Mouse (Mus musculus) neural tube, embryonic 15.5 days (tissue): ENCODE measurements around the gene C2cd4d. TPM values are rescaled to one million over a fixed set of nuclear protein-coding genes. Genes with fewer than 3 reads are reported as not detected.
A peak's percentile ranks its signal among the peaks of the same experiment; 100 is the strongest.

Source experiments
- ATAC-seq: fragments of 200-750 bp; cut with Nextera tagmentation; 2 replicates; pipeline ENCODE4 v1.8.0; 2017; ENCODE audit warnings: mild to moderate bottlenecking, moderate TSS enrichment, moderate library complexity; ENCODE audit not compliant: low FRiP score
- H3K27ac ChIP-seq: fragments of 300-500 bp; sonication (generic); replicated peaks from 2 replicates; pipeline ENCODE4 v1.5.1; 2015; ENCODE audit warnings: mild to moderate bottlenecking, inconsistent platforms
- H3K27me3 ChIP-seq: fragments of 300-500 bp; sonication (generic); replicated peaks from 2 replicates; pipeline ENCODE4 v1.6.1; 2015; ENCODE audit warnings: inconsistent platforms
- H3K36me3 ChIP-seq: fragments of 300-500 bp; sonication (generic); 2 replicates; pipeline ENCODE4 v1.6.1; 2015; ENCODE audit warnings: inconsistent platforms
- H3K4me1 ChIP-seq: fragments of 300-500 bp; sonication (generic); 2 replicates; pipeline ENCODE4 v1.6.1; 2015; ENCODE audit warnings: inconsistent platforms
- H3K4me2 ChIP-seq: fragments of 300-500 bp; sonication (generic); 2 replicates; pipeline ENCODE4 v1.6.1; 2015; ENCODE audit warnings: inconsistent platforms, mild to moderate bottlenecking, moderate library complexity
- H3K4me3 ChIP-seq: fragments of 300-500 bp; sonication (generic); replicated peaks from 2 replicates; pipeline ENCODE4 v1.5.1; 2015; ENCODE audit warnings: mild to moderate bottlenecking, inconsistent platforms
- H3K9ac ChIP-seq: fragments of 300-500 bp; sonication (generic); replicated peaks from 2 replicates; pipeline ENCODE4 v1.6.1; 2015; ENCODE audit warnings: mild to moderate bottlenecking, inconsistent platforms
- H3K9me3 ChIP-seq: fragments of 300-500 bp; sonication (generic); replicated peaks from 2 replicates; pipeline ENCODE4 v1.6.1; 2016; ENCODE audit warnings: inconsistent platforms
- WGBS: fragments of 180-500 bp; shearing (Covaris S2); methylation state at CpG from one replicate; pipeline ENCODE4 v1.1.7; 2015; ENCODE audit warnings: mixed read lengths; 5-methylcytosine and 5-hydroxymethylcytosine counted together
- polyA plus RNA-seq: library from polyadenylated mRNA; unstranded; fragments of >200 nt; fragmentation: Nextera tagmentation; extraction: Ambion mirVana; gene quantifications from 2 replicates; pipeline ENCODE4 v1.2.1, GENCODE M21; 2015

Gene C2cd4d
- polyA plus RNA-seq, result 2.1 and 2.9 TPM in 2 replicates

GRCm38 (mm10) chr3:94362138-94362537, at the start of gene C2cd4d:
C2cd4d (plus strand) TSS chr3:94362438.
- Histone ChIP-seq H3K27me3 (peaks cover 15% of the 10 kb centered on the region), H3K4me1 (peaks cover 19% of the 10 kb centered on the region), H3K36me3 (no peaks in the 10 kb centered on the region), H3K4me2 (peak within 1 kb of the TSS; percentile 89), H3K9ac (peak within 1 kb of the TSS; percentile 76), H3K9me3 (no peaks in the 10 kb centered on the region), H3K4me3 (peak within 1 kb of the TSS; percentile 57), H3K27ac (0 out of 2 replicates have a peak within 1 kb of the TSS, but pooled peaks have one; percentile 1)
- no peak for ATAC-seq
- WGBS, result 40% methylated on average over 7 of the region's 7 CpGs

GRCm38 (mm10) chr3:94328681-94329080, 33.6 kb upstream of the C2cd4d start:
- Histone ChIP-seq H3K9ac (no peak overlapping the region), H3K4me2 (no peak overlapping the region), H3K36me3 (peaks cover 58% of the 10 kb centered on the region), H3K9me3 (no peaks in the 10 kb centered on the region), H3K4me1 (no peaks in the 10 kb centered on the region), H3K4me3 (no peak overlapping the region), H3K27ac (no peak overlapping the region), H3K27me3 (no peaks in the 10 kb centered on the region)
- ATAC-seq, result no peak
- WGBS, result 68% methylated on average over 3 of the region's 3 CpGs

GRCm38 (mm10) chr3:94334442-94334841, 27.8 kb upstream of the C2cd4d start:
- Histone ChIP-seq H3K36me3 (peaks cover 27% of the 10 kb centered on the region), H3K27ac (no peak overlapping the region), H3K4me1 (no peaks in the 10 kb centered on the region), H3K27me3 (no peaks in the 10 kb centered on the region), H3K9ac (no peak overlapping the region), H3K4me2 (no peak overlapping the region), H3K9me3 (no peaks in the 10 kb centered on the region), H3K4me3 (no peak overlapping the region)
- 91% methylated on average over 4 of the region's 4 CpGs for WGBS
- no peak for ATAC-seq

GRCm38 (mm10) chr3:94338522-94338921, 23.7 kb upstream of the C2cd4d start:
- Histone ChIP-seq H3K4me2 (no peak overlapping the region), H3K27me3 (no peaks in the 10 kb centered on the region), H3K9ac (no peak overlapping the region), H3K9me3 (no peaks in the 10 kb centered on the region), H3K4me1 (no peaks in the 10 kb centered on the region), H3K36me3 (no peaks in the 10 kb centered on the region), H3K27ac (no peak overlapping the region), H3K4me3 (no peak overlapping the region)
- ATAC-seq, result no peak
- 89% methylated on average over 3 of the region's 3 CpGs for WGBS

- H3K27me3 ChIP-seq, result no peaks in the 10 kb centered on the region
- no peak within 1 kb of the TSS for H3K4me2 ChIP-seq
- no peaks in the 10 kb centered on the region for H3K4me1 ChIP-seq
- ATAC-seq, result no peak
- H3K9ac ChIP-seq, result no peak within 1 kb of the TSS
- WGBS, result 59% methylated on average over 3 of the region's 3 CpGs
- no peaks in the 10 kb centered on the region for H3K9me3 ChIP-seq
- no peak within 1 kb of the TSS for H3K4me3 ChIP-seq
- no peaks in the 10 kb centered on the region for H3K36me3 ChIP-seq
- H3K27ac ChIP-seq, result no peak within 1 kb of the TSS
Measured at GRCm38 (mm10) chr3:94341959-94342422, 20.2 kb upstream of the C2cd4d start, which contains the start of gene Them5. Them5 (plus strand) TSS chr3:94342099.

- no peaks in the 10 kb centered on the region for H3K9me3 ChIP-seq
- no peak overlapping the region for H3K4me3 ChIP-seq
- no peak overlapping the region for H3K9ac ChIP-seq
- H3K4me2 ChIP-seq, result no peak overlapping the region
- H3K27me3 ChIP-seq, result no peaks in the 10 kb centered on the region
- ATAC-seq, result no peak
- no peaks in the 10 kb centered on the region for H3K36me3 ChIP-seq
- H3K4me1 ChIP-seq, result no peaks in the 10 kb centered on the region
- no peak overlapping the region for H3K27ac ChIP-seq
- 72% methylated on average over 1 of the region's 1 CpGs for WGBS
Measured at GRCm38 (mm10) chr3:94342552-94342951, 19.7 kb upstream of the C2cd4d start.

- no peak overlapping the region for H3K9ac ChIP-seq
- no peaks in the 10 kb centered on the region for H3K36me3 ChIP-seq
- WGBS, result 95% methylated on average over 2 of the region's 2 CpGs
- no peak overlapping the region for H3K4me2 ChIP-seq
- no peak overlapping the region for H3K4me3 ChIP-seq
- H3K27ac ChIP-seq, result no peak overlapping the region
- no peaks in the 10 kb centered on the region for H3K9me3 ChIP-seq
- H3K27me3 ChIP-seq, result no peaks in the 10 kb centered on the region
- H3K4me1 ChIP-seq, result no peaks in the 10 kb centered on the region
- no peak for ATAC-seq
Measured at GRCm38 (mm10) chr3:94344182-94344581, 18.1 kb upstream of the C2cd4d start.

- 76% methylated on average over 3 of the region's 3 CpGs for WGBS
Measured at GRCm38 (mm10) chr3:94344897-94345296, 17.3 kb upstream of the C2cd4d start.

GRCm38 (mm10) chr3:94348146-94348545, 14.1 kb upstream of the C2cd4d start:
- H3K4me3 ChIP-seq, result no peak overlapping the region
- H3K9me3 ChIP-seq, result no peaks in the 10 kb centered on the region
- ATAC-seq, result no peak
- no peak overlapping the region for H3K4me2 ChIP-seq
- no peak overlapping the region for H3K27ac ChIP-seq
- no peaks in the 10 kb centered on the region for H3K27me3 ChIP-seq
- no peaks in the 10 kb centered on the region for H3K36me3 ChIP-seq
- WGBS, result 88% methylated on average over 2 of the region's 2 CpGs
- no peaks in the 10 kb centered on the region for H3K4me1 ChIP-seq
- H3K9ac ChIP-seq, result no peak overlapping the region

More at GRCm38 (mm10) chr3:94344897-94345296, 17.3 kb upstream of the C2cd4d start:
- Histone ChIP-seq H3K27ac (no peak overlapping the region), H3K4me3 (no peak overlapping the region), H3K9ac (no peak overlapping the region), H3K9me3 (no peaks in the 10 kb centered on the region), H3K36me3 (no peaks in the 10 kb centered on the region), H3K4me2 (no peak overlapping the region), H3K27me3 (no peaks in the 10 kb centered on the region), H3K4me1 (no peaks in the 10 kb centered on the region)
- ATAC-seq, result no peak

GRCm38 (mm10) chr3:94360812-94361211, 1.4 kb upstream of the C2cd4d start:
- Histone ChIP-seq H3K36me3 (no peaks in the 10 kb centered on the region), H3K27ac (no peak overlapping the region), H3K9ac (no peak overlapping the region), H3K9me3 (no peaks in the 10 kb centered on the region), H3K27me3 (peaks cover 11% of the 10 kb centered on the region; the same call in 1 of the 2 replicates), H3K4me3 (no peak overlapping the region), H3K4me2 (no peak overlapping the region), H3K4me1 (peaks cover 19% of the 10 kb centered on the region)
- WGBS, result 3% methylated on average over 1 of the region's 1 CpGs
- no peak for ATAC-seq

GRCm38 (mm10) chr3:94363291-94364153, 1.3 kb downstream of the C2cd4d start:
- 4% methylated on average over 91 of the region's 97 CpGs for WGBS
- ATAC-seq, result peak; percentile 58
- Histone ChIP-seq H3K27ac (peak overlapping the region; percentile 54), H3K9me3 (no peaks in the 10 kb centered on the region), H3K4me3 (peak overlapping the region; percentile 57), H3K27me3 (peaks cover 15% of the 10 kb centered on the region), H3K4me1 (peaks cover 19% of the 10 kb centered on the region), H3K4me2 (peak overlapping the region; percentile 89), H3K36me3 (no peaks in the 10 kb centered on the region), H3K9ac (peak overlapping the region; percentile 76)

- H3K36me3 ChIP-seq, result no peaks in the 10 kb centered on the region
Measured at GRCm38 (mm10) chr3:94364154-94364526, 1.9 kb downstream of the C2cd4d start.

More at GRCm38 (mm10) chr3:94364154-94364526, 1.9 kb downstream of the C2cd4d start:
- no peaks in the 10 kb centered on the region for H3K9me3 ChIP-seq
- peak overlapping the region; percentile 54 for H3K27ac ChIP-seq
- WGBS, result 3% methylated on average over 23 of the region's 23 CpGs
- ATAC-seq, result peak; percentile 62
- peak overlapping the region; percentile 89 for H3K4me2 ChIP-seq
- H3K4me3 ChIP-seq, result peak overlapping the region; percentile 57
- H3K9ac ChIP-seq, result peak overlapping the region; percentile 76
- peaks cover 15% of the 10 kb centered on the region for H3K27me3 ChIP-seq
- peaks cover 19% of the 10 kb centered on the region for H3K4me1 ChIP-seq
